Mouse (Mus musculus): Measurements from ENCODE around the gene Dip2c. TPM values are rescaled to one million over a fixed set of nuclear protein-coding genes. Genes with fewer than 3 reads are reported as not detected.

Gene Dip2c
- polyA plus RNA-seq, 1 experiment from 2014 or later: 11.7 TPM

- DNase-seq (ENCODE audit: low spot score) (peak; percentile 38), ATAC-seq (ENCODE audit: low read depth) (no peak)
- peaks cover 6% of the 10 kb centered on the region; the same call in 1 of the 2 replicates for H3K4me1 ChIP-seq (ENCODE audit: control insufficient read depth, insufficient read depth, low read length)
- H3K4me2 ChIP-seq (ENCODE audit: low read depth, low read length): peak overlapping the region; percentile 81
- H3K4me3 ChIP-seq (ENCODE audit: low read depth, low read length): peak overlapping the region; percentile 91
- H3K36me3 ChIP-seq (ENCODE audit: control insufficient read depth, insufficient read depth, low read length): no peaks in the 10 kb centered on the region
- H3K9ac ChIP-seq (ENCODE audit: low read depth, low read length): peak overlapping the region; percentile 93
- WGBS: under 1% methylated on average over 13 of the region's 15 CpGs
- H3K9me3 ChIP-seq (ENCODE audit: control insufficient read depth, low read length): no peaks in the 10 kb centered on the region
- no peaks in the 10 kb centered on the region for H3K27me3 ChIP-seq (replicated peaks; ENCODE audit: control insufficient read depth, insufficient read depth, low read length)
- H3K27ac ChIP-seq (replicated peaks; ENCODE audit: low read depth, low read length): no peak overlapping the region; the same call in 1 of the 2 replicates
Measured at GRCm38 (mm10) chr13:9277621-9277960, 1.3 kb downstream of the Dip2c start.

- peak overlapping the region; percentile 81; the same call in 1 of the 2 replicates for H3K4me2 ChIP-seq (ENCODE audit: low read depth, low read length)
- H3K27ac ChIP-seq (replicated peaks; ENCODE audit: low read depth, low read length): no peak overlapping the region
- no peak for DNase-seq (ENCODE audit: low spot score)
- H3K4me3 ChIP-seq (ENCODE audit: low read depth, low read length): no peak overlapping the region
- ATAC-seq (ENCODE audit: low read depth): no peak
- no peaks in the 10 kb centered on the region for H3K9me3 ChIP-seq (ENCODE audit: control insufficient read depth, low read length)
- H3K36me3 ChIP-seq (ENCODE audit: control insufficient read depth, insufficient read depth, low read length): no peaks in the 10 kb centered on the region
- WGBS: 78% methylated on average over 5 of the region's 5 CpGs
- no peak overlapping the region for H3K9ac ChIP-seq (ENCODE audit: low read depth, low read length)
- no peaks in the 10 kb centered on the region for H3K27me3 ChIP-seq (replicated peaks; ENCODE audit: control insufficient read depth, insufficient read depth, low read length)
- peaks cover 6% of the 10 kb centered on the region; the same call in 1 of the 2 replicates for H3K4me1 ChIP-seq (ENCODE audit: control insufficient read depth, insufficient read depth, low read length)
Measured at GRCm38 (mm10) chr13:9278636-9279035, 2.3 kb downstream of the Dip2c start.

- Histone ChIP-seq H3K36me3 (ENCODE audit: control insufficient read depth, insufficient read depth, low read length) (no peaks in the 10 kb centered on the region), H3K27ac (replicated peaks; ENCODE audit: low read depth, low read length) (no peak overlapping the region), H3K9me3 (ENCODE audit: control insufficient read depth, low read length) (no peaks in the 10 kb centered on the region), H3K9ac (ENCODE audit: low read depth, low read length) (no peak overlapping the region), H3K4me3 (ENCODE audit: low read depth, low read length) (no peak overlapping the region), H3K4me2 (ENCODE audit: low read depth, low read length) (no peak overlapping the region), H3K4me1 (ENCODE audit: control insufficient read depth, insufficient read depth, low read length) (peaks cover 3% of the 10 kb centered on the region; the same call in 1 of the 2 replicates), H3K27me3 (replicated peaks; ENCODE audit: control insufficient read depth, insufficient read depth, low read length) (no peaks in the 10 kb centered on the region)
- DNase-seq (ENCODE audit: low spot score): no peak
- WGBS: 82% methylated on average over 13 of the region's 13 CpGs
- ATAC-seq (ENCODE audit: low read depth): no peak
Measured at GRCm38 (mm10) chr13:9283050-9283449, 6.7 kb downstream of the Dip2c start.

GRCm38 (mm10) chr13:9289916-9290315, 13.6 kb downstream of the Dip2c start:
- no peaks in the 10 kb centered on the region for H3K4me1 ChIP-seq (ENCODE audit: control insufficient read depth, insufficient read depth, low read length)
- H3K4me2 ChIP-seq (ENCODE audit: low read depth, low read length): no peak overlapping the region
- H3K36me3 ChIP-seq (ENCODE audit: control insufficient read depth, insufficient read depth, low read length): no peaks in the 10 kb centered on the region
- no peaks in the 10 kb centered on the region for H3K9me3 ChIP-seq (ENCODE audit: control insufficient read depth, low read length)
- WGBS: 43% methylated on average over 2 of the region's 2 CpGs
- no peak overlapping the region for H3K27ac ChIP-seq (replicated peaks; ENCODE audit: low read depth, low read length)
- no peaks in the 10 kb centered on the region for H3K27me3 ChIP-seq (replicated peaks; ENCODE audit: control insufficient read depth, insufficient read depth, low read length)
- no peak for ATAC-seq (ENCODE audit: low read depth)
- no peak overlapping the region for H3K4me3 ChIP-seq (ENCODE audit: low read depth, low read length)
- no peak for DNase-seq (ENCODE audit: low spot score)
- H3K9ac ChIP-seq (ENCODE audit: low read depth, low read length): no peak overlapping the region

DNA sequence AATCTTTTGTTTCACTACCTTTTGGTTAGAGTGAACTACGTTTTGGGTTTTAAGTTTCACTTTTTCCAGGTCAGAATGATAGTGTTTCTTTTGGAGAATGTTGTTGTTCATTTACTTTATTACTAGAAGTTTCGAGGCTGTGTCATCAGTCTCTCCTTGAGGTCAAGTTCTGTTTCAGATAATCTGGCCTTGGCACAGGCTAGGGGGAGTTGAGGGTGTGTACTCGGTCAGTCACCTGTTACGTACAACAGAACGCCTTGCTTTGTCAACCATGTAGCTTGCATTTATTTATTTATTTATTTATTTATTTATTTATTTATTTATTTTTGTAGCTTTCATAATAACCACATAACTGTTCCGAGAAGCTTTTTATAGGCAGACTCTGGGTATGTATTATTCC, 20.0 kb downstream of the Dip2c start:
- no peaks in the 10 kb centered on the region for H3K9me3 ChIP-seq (ENCODE audit: control insufficient read depth, low read length)
- no peak overlapping the region for H3K4me3 ChIP-seq (ENCODE audit: low read depth, low read length)
- no peak overlapping the region for H3K9ac ChIP-seq (ENCODE audit: low read depth, low read length)
- no peak overlapping the region for H3K27ac ChIP-seq (replicated peaks; ENCODE audit: low read depth, low read length)
- H3K27me3 ChIP-seq (replicated peaks; ENCODE audit: control insufficient read depth, insufficient read depth, low read length): no peaks in the 10 kb centered on the region
- H3K36me3 ChIP-seq (ENCODE audit: control insufficient read depth, insufficient read depth, low read length): no peaks in the 10 kb centered on the region
- no peaks in the 10 kb centered on the region for H3K4me1 ChIP-seq (ENCODE audit: control insufficient read depth, insufficient read depth, low read length)
- ATAC-seq (ENCODE audit: low read depth): no peak
- no peak overlapping the region for H3K4me2 ChIP-seq (ENCODE audit: low read depth, low read length)
- DNase-seq (ENCODE audit: low spot score): no peak
- WGBS: 79% methylated on average over 6 of the region's 6 CpGs

GRCm38 (mm10) chr13:9297266-9297665, 20.9 kb downstream of the Dip2c start:
- no peak overlapping the region for H3K4me2 ChIP-seq (ENCODE audit: low read depth, low read length)
- H3K4me3 ChIP-seq (ENCODE audit: low read depth, low read length): no peak overlapping the region
- H3K36me3 ChIP-seq (ENCODE audit: control insufficient read depth, insufficient read depth, low read length): no peaks in the 10 kb centered on the region
- WGBS: 73% methylated on average over 3 of the region's 3 CpGs
- H3K27ac ChIP-seq (replicated peaks; ENCODE audit: low read depth, low read length): no peak overlapping the region
- H3K9ac ChIP-seq (ENCODE audit: low read depth, low read length): no peak overlapping the region
- ATAC-seq (ENCODE audit: low read depth): no peak
- no peak for DNase-seq (ENCODE audit: low spot score)
- no peaks in the 10 kb centered on the region for H3K9me3 ChIP-seq (ENCODE audit: control insufficient read depth, low read length)
- no peaks in the 10 kb centered on the region for H3K4me1 ChIP-seq (ENCODE audit: control insufficient read depth, insufficient read depth, low read length)
- H3K27me3 ChIP-seq (replicated peaks; ENCODE audit: control insufficient read depth, insufficient read depth, low read length): no peaks in the 10 kb centered on the region

DNA sequence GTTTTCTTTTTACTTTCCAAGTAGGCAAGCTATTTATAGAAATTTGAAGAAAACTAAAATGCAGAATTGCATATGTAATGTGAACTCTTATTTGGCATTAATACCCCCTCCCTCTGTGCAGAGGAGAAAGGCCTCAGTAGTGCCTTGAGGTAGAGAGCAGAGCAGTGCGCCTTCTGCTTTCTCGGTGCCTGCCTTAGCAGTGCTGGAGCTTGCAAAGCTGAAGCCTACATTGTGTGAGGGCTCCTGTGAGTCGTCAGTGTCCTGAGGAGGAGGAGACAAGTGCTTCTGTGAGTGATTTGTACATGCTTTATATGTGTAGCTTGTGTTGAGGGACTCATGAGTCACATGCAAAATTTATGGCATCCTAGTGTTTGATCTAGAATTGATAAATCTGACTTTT, 21.4 kb downstream of the Dip2c start:
- WGBS: 58% methylated on average over 3 of the region's 3 CpGs
- ATAC-seq (ENCODE audit: low read depth) (no peak), DNase-seq (ENCODE audit: low spot score) (no peak)
- Histone ChIP-seq H3K9ac (ENCODE audit: low read depth, low read length) (no peak overlapping the region), H3K9me3 (ENCODE audit: control insufficient read depth, low read length) (no peaks in the 10 kb centered on the region), H3K36me3 (ENCODE audit: control insufficient read depth, insufficient read depth, low read length) (no peaks in the 10 kb centered on the region), H3K27me3 (replicated peaks; ENCODE audit: control insufficient read depth, insufficient read depth, low read length) (no peaks in the 10 kb centered on the region), H3K4me2 (ENCODE audit: low read depth, low read length) (no peak overlapping the region), H3K4me3 (ENCODE audit: low read depth, low read length) (no peak overlapping the region), H3K27ac (replicated peaks; ENCODE audit: low read depth, low read length) (no peak overlapping the region), H3K4me1 (ENCODE audit: control insufficient read depth, insufficient read depth, low read length) (no peaks in the 10 kb centered on the region)

GRCm38 (mm10) chr13:9299657-9300056, 23.3 kb downstream of the Dip2c start:
- Histone ChIP-seq H3K9me3 (ENCODE audit: control insufficient read depth, low read length) (no peaks in the 10 kb centered on the region), H3K27me3 (replicated peaks; ENCODE audit: control insufficient read depth, insufficient read depth, low read length) (no peaks in the 10 kb centered on the region), H3K4me2 (ENCODE audit: low read depth, low read length) (no peak overlapping the region), H3K4me1 (ENCODE audit: control insufficient read depth, insufficient read depth, low read length) (no peaks in the 10 kb centered on the region), H3K9ac (ENCODE audit: low read depth, low read length) (no peak overlapping the region), H3K27ac (replicated peaks; ENCODE audit: low read depth, low read length) (no peak overlapping the region), H3K4me3 (ENCODE audit: low read depth, low read length) (no peak overlapping the region), H3K36me3 (ENCODE audit: control insufficient read depth, insufficient read depth, low read length) (no peaks in the 10 kb centered on the region)
- DNase-seq (ENCODE audit: low spot score) (no peak), ATAC-seq (ENCODE audit: low read depth) (no peak)
- 66% methylated on average over 2 of the region's 2 CpGs for WGBS

- DNase-seq (ENCODE audit: low spot score) (no peak), ATAC-seq (ENCODE audit: low read depth) (no peak)
- H3K9ac ChIP-seq (ENCODE audit: low read depth, low read length): no peak overlapping the region
- H3K27ac ChIP-seq (replicated peaks; ENCODE audit: low read depth, low read length): no peak overlapping the region
- H3K36me3 ChIP-seq (ENCODE audit: control insufficient read depth, insufficient read depth, low read length): no peaks in the 10 kb centered on the region
- H3K9me3 ChIP-seq (ENCODE audit: control insufficient read depth, low read length): no peaks in the 10 kb centered on the region
- H3K4me3 ChIP-seq (ENCODE audit: low read depth, low read length): no peak overlapping the region
- no peaks in the 10 kb centered on the region for H3K27me3 ChIP-seq (replicated peaks; ENCODE audit: control insufficient read depth, insufficient read depth, low read length)
- H3K4me2 ChIP-seq (ENCODE audit: low read depth, low read length): no peak overlapping the region
- WGBS: 75% methylated on average over 6 of the region's 6 CpGs
- H3K4me1 ChIP-seq (ENCODE audit: control insufficient read depth, insufficient read depth, low read length): no peaks in the 10 kb centered on the region
Measured at GRCm38 (mm10) chr13:9308863-9309262, 32.5 kb downstream of the Dip2c start.

Measured in embryonic facial prominence, embryonic 14.5 days (tissue).